Mouse (Mus musculus): ENCODE results near the gene Lgr4.

DNA sequence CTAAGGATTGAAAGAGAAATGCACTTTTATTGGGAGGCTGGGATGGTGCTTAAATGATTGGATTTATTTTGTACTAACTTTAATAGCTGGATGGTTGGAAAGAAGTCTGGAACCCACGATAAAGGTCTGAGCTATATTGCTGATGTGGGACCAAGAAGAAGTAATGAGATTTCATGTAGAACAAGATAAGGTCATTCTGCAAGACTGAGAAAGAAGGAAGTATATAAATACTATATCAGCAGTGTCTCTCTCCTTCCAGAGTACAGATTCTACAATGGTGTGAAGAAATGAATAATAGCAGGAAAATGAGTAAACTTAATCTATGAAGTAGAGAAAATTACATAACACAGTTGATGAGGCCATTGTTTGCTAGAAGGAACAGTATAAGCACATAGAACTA, 103.0 kb downstream of the Lgr4 start:
- no peak for TF ChIP-seq EP300 (IDR thresholded peaks at IDR 0.05; ENCODE audit: low read depth)
- TF ChIP-seq CTCF (IDR thresholded peaks at IDR 0.05; ENCODE audit: low read depth): no peak
